Comparison of ENCODE assay signal across 11 mouse cellular contexts in genomic region chr5:131680127-131680845, GRCm38 (mm10).
A peak's percentile ranks its signal among the peaks of the same experiment; 100 is the strongest.
DNase-seq lines count a peak whose midpoint lies in the region; ATAC-seq lines count a peak whose summit lies in the region.
"Had no signal": no experiment of that assay in that cellular context is flagged by ENCODE, and none has a peak within 500 bp of the region (broad histone marks: within the 10 kb centered on the region; RNA-seq: fewer than 3 reads in every experiment).

No protein-coding gene starts in this region.

- H3K4me1 ChIP-seq in hindbrain, embryonic 15.5 days (replicated peaks) = peaks cover 18% of the 10 kb centered on the region
- H3K4me1 ChIP-seq in midbrain, embryonic 10.5 days = peaks cover 27% of the 10 kb centered on the region

- DNase-seq in right cerebral cortex, adult 2 months (ENCODE audit: low spot score in 2 of 2) = peak; percentile 66 to 68
- no peak for DNase-seq in right cerebral cortex, postnatal 4 days
- DNase-seq in midbrain, embryonic 10.5 days (ENCODE audit: low spot score) = peak; percentile 28
- no peak for DNase-seq in gastrocnemius, postnatal 36 days
- DNase-seq in kidney, adult 11 months = no peak
- no peak for DNase-seq in lung, postnatal 10 days
- no peak for DNase-seq in adrenal gland, adult 2 months

- no peaks in the 10 kb centered on the region for H3K9me3 ChIP-seq in hindbrain, embryonic 15.5 days
- H3K9me3 ChIP-seq in midbrain, embryonic 10.5 days (replicated peaks) = peaks cover 5% of the 10 kb centered on the region

- no peak overlapping the region for H3K4me2 ChIP-seq in hindbrain, embryonic 15.5 days
- H3K4me2 ChIP-seq: limb, embryonic 13.5 days had no signal

- no peak overlapping the region for H3K9ac ChIP-seq in hindbrain, embryonic 15.5 days
- H3K9ac ChIP-seq: limb, embryonic 13.5 days had no signal

- intact Hi-C loops in gastrocnemius, postnatal 36 days (cut with DNase I) = no loop called here

- 21% methylated on average over 12 of the region's 12 CpGs for WGBS in hindbrain, embryonic 15.5 days
- 72% methylated on average over 12 of the region's 12 CpGs for WGBS in midbrain, embryonic 10.5 days

- H3K27me3 ChIP-seq in hindbrain, embryonic 15.5 days = no peaks in the 10 kb centered on the region
- H3K27me3 ChIP-seq in midbrain, embryonic 10.5 days (ENCODE audit: low read depth, poor library complexity, severe bottlenecking) = 0 out of 2 replicates have a peak, but pooled peaks cover 9% of the 10 kb centered on the region
- H3K27me3 ChIP-seq: CH12.LX; limb, embryonic 13.5 days had no signal

- ATAC-seq in hindbrain, embryonic 15.5 days (ENCODE audit: low FRiP score, low read depth) = peak; percentile 63; the same call in 1 of the 2 replicates

- no peak overlapping the region for H3K4me3 ChIP-seq in hindbrain, embryonic 15.5 days
- no peak overlapping the region for H3K4me3 ChIP-seq in midbrain, embryonic 10.5 days
- H3K4me3 ChIP-seq: limb, embryonic 13.5 days had no signal

- H3K36me3 ChIP-seq in hindbrain, embryonic 15.5 days = no peaks in the 10 kb centered on the region
- H3K36me3 ChIP-seq in midbrain, embryonic 10.5 days = no peaks in the 10 kb centered on the region

- H3K27ac ChIP-seq in hindbrain, embryonic 15.5 days (replicated peaks) = peak overlapping the region; percentile 70
- peak overlapping the region; percentile 46; the same call in 1 of the 2 replicates for H3K27ac ChIP-seq in midbrain, embryonic 10.5 days (replicated peaks)
- H3K27ac ChIP-seq: limb, embryonic 13.5 days; macrophage had no signal

Comparison
In these comparisons a context has a peak if more than half of its experiments do, and no peak if none do; other contexts are left out.
1. DNase-seq: peak in right cerebral cortex, adult 2 months (2 of 2) and midbrain, embryonic 10.5 days (single experiment); none in right cerebral cortex, postnatal 4 days (single experiment), gastrocnemius, postnatal 36 days (0 of 2), kidney, adult 11 months (single experiment), lung, postnatal 10 days (single experiment) and adrenal gland, adult 2 months (single experiment).